Mouse (Mus musculus) leukemia stem cell, adult 10-12 weeks (primary cell): ENCODE measurements around the gene Eml6. TPM values are rescaled to one million over a fixed set of nuclear protein-coding genes. Genes with fewer than 3 reads are reported as not detected.

Source experiments
- polyA plus RNA-seq: library from polyadenylated mRNA; stranded (reverse); fragments of >175 nt; gene quantifications from 2 replicates; pipeline ENCODE4 v1.2.3, GENCODE M21; 2012; ENCODE audit warnings: low replicate concordance

The Eml6 gene
- 0.05 and 0.19 TPM in 2 replicates for polyA plus RNA-seq

DNA sequence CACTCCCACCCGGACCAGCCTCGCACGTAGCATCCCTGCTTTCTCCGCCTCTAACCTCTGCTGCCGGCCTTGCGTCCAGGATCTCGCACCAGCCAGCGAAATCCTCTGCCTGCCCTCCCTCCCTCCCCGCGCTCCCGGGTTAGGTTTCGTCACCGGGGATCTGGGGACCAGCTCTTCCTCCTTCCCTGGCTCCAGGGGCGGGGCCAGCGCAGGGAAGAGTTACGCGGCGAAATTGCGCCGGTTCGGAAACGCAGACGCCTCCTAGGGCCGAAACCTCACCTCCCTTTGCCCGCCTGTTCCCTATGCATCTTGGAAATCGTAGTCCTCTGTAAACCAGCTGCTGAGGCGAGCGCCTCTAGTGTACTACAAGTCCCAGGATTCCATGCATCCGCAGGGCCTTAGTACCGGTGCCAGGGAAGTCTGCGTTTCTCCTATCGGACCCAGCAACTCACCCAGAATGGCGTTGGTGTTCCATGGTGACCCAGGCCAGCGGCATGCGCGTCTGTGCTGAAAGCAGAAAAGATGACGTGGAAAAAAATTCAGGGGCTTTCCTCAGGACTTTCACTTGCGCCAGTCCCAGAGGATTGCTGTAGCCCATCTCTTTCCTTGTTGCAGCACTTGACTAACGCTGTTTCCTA, at the start of gene Eml6:
Eml6 (minus strand) TSS at position 199 of the 638 bp plus-strand sequence.

GRCm38 (mm10) chr11:29825271-29825718, 200.5 kb downstream of the Eml6 start, which contains the start of gene 4931440F15Rik:
Gene 4931440F15Rik, minus strand, starts transcription at chr11:29825668.

Other genes starting within 250 kb of the Eml6 start
- gene 4931440F15Rik, start 200.4 kb downstream of the Eml6 start, polyA plus RNA-seq, result not detected in 2 replicates
- gene Sptbn1, start 242.1 kb upstream of the Eml6 start, polyA plus RNA-seq, result 1.4 and 3.3 TPM in 2 replicates